Mouse (Mus musculus) C2C12 (cell line): ENCODE data around the gene Lrrk2. TPM values are rescaled to one million over a fixed set of nuclear protein-coding genes. Genes with fewer than 3 reads are reported as not detected.

Experiments used
- H3K27me3 ChIP-seq: one replicate; pipeline ENCODE4 v1.6.1; 2011; ENCODE audit not compliant: control insufficient read depth, insufficient read depth, insufficient read length
- H3K36me3 ChIP-seq: one replicate; pipeline ENCODE4 v1.6.1; 2011; ENCODE audit not compliant: control insufficient read depth, insufficient read depth
- H3K4me3 ChIP-seq: one replicate; pipeline ENCODE4 v1.5.1; 2011; ENCODE audit warnings: mild to moderate bottlenecking, control low read depth; ENCODE audit not compliant: poor library complexity, insufficient read depth, severe bottlenecking
- H3K79me2 ChIP-seq: one replicate; pipeline ENCODE4 v1.6.1; 2011; ENCODE audit not compliant: control insufficient read depth, insufficient read depth
- H3K79me3 ChIP-seq: one replicate; pipeline ENCODE4 v1.6.1; 2011; ENCODE audit warnings: low read depth, control low read depth
- H3ac ChIP-seq: one replicate; pipeline ENCODE3; 2011; ENCODE audit warnings: low read depth; ENCODE audit not compliant: control insufficient read depth, insufficient read length
- CEBPB ChIP-seq: IDR thresholded peaks from one replicate; pipeline ENCODE4 v1.6.1; 2011; ENCODE audit warnings: low read depth, mild to moderate bottlenecking, control low read depth, moderate library complexity
- CTCF ChIP-seq: IDR thresholded peaks from one replicate; pipeline ENCODE4 v1.5.1; 2011; ENCODE audit not compliant: control insufficient read depth, insufficient read depth, insufficient read length
- FOSL1 ChIP-seq: IDR thresholded peaks from one replicate; pipeline ENCODE4 v1.8.0; 2011; ENCODE audit warnings: mild to moderate bottlenecking, low read length; ENCODE audit not compliant: poor library complexity, insufficient read depth, severe bottlenecking
- MAX ChIP-seq: IDR thresholded peaks from one replicate; pipeline ENCODE4 v1.6.1; 2011; ENCODE audit warnings: mild to moderate bottlenecking, control low read depth
- MYOD1 ChIP-seq: IDR thresholded peaks from one replicate; pipeline ENCODE4 v1.6.1; 2011; ENCODE audit warnings: low read depth; ENCODE audit not compliant: control insufficient read depth, insufficient read length
- MYOG ChIP-seq: IDR thresholded peaks from one replicate; pipeline ENCODE4 v1.6.1; 2011; ENCODE audit not compliant: control insufficient read depth, insufficient read length; ENCODE audit errors: extremely low read depth
- USF1 ChIP-seq: IDR thresholded peaks from one replicate; pipeline ENCODE4 v1.6.1; 2011; ENCODE audit warnings: low read depth, mild to moderate bottlenecking, control low read depth, moderate library complexity
- polyA plus RNA-seq: library from polyadenylated mRNA; unstranded; fragments of >200 nt; fragmentation: generic; extraction: Trizol; gene quantifications from one replicate; pipeline ENCODE4 v1.2.1, GENCODE M21; 2012; ENCODE audit warnings: missing spikeins

The Lrrk2 gene
- polyA plus RNA-seq, 1 experiment: 8.3 TPM

- peaks cover 65% of the 10 kb centered on the region for H3K36me3 ChIP-seq
- H3K27me3 ChIP-seq: no peaks in the 10 kb centered on the region
- no peak overlapping the region for H3K4me3 ChIP-seq
- H3K79me2 ChIP-seq: no peaks in the 10 kb centered on the region
- H3ac ChIP-seq: no peak overlapping the region
- no peaks in the 10 kb centered on the region for H3K79me3 ChIP-seq
- TF ChIP-seq CTCF (no peak), CEBPB (no peak), FOSL1 (no peak), MYOG (no peak)
These were observed 62.4 kb downstream of the Lrrk2 start for GRCm38 (mm10) chr15:91735216-91735922.

GRCm38 (mm10) chr15:91736791-91737533 lies 64.0 kb downstream of the Lrrk2 start:
- Histone ChIP-seq H3K27me3 (no peaks in the 10 kb centered on the region), H3ac (no peak overlapping the region), H3K36me3 (peaks cover 59% of the 10 kb centered on the region), H3K4me3 (no peak overlapping the region), H3K79me3 (no peaks in the 10 kb centered on the region), H3K79me2 (no peaks in the 10 kb centered on the region)
- TF ChIP-seq USF1 (no peak), MYOD1 (no peak), FOSL1 (no peak), MYOG (no peak), CTCF (peak; percentile 53), CEBPB (no peak), MAX (no peak)

DNA sequence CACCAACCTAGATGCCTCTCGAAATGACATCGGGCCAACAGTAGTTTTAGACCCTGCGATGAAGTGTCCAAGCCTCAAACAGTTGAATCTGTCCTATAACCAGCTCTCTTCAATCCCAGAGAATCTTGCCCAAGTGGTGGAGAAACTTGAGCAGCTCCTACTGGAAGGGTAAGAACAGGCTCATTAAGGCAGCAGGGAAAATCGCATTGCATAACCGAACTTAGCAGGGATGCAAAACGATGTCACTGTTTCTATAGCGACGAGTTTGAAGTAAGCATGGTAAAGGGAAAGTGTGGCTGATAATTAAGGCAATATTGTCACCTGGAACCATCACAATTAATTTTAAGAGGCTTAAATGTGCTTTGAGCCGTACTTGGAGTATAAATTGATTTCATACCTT lies 65.8 kb downstream of the Lrrk2 start:
- Histone ChIP-seq H3K79me3 (no peaks in the 10 kb centered on the region), H3ac (no peak overlapping the region), H3K79me2 (no peaks in the 10 kb centered on the region), H3K36me3 (peaks cover 56% of the 10 kb centered on the region), H3K4me3 (no peak overlapping the region), H3K27me3 (no peaks in the 10 kb centered on the region)
- TF ChIP-seq CTCF: no peak
- TF ChIP-seq USF1: no peak
- no peak for TF ChIP-seq FOSL1
- TF ChIP-seq MYOG: no peak
- no peak for TF ChIP-seq MAX
- TF ChIP-seq MYOD1: no peak
- TF ChIP-seq CEBPB: no peak

DNA sequence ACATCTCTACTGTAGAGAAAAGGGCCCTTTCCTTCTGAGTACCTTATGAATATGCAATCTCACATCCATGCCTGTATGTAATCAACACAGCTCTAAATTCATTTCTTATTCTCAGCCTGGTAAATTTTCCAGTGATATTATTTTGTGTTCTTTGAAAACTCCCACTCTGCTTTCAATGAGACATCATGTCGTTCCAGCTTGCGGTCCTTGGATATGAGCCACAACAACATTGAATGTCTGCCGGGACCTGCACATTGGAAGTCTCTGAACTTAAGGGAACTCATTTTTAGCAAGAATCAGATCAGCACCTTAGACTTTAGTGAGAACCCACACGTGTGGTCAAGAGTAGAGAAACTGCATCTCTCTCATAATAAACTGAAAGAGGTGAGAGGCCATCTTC lies 72.5 kb downstream of the Lrrk2 start:
- TF ChIP-seq CTCF (no peak), USF1 (no peak), MYOD1 (no peak), MAX (no peak), MYOG (no peak), FOSL1 (no peak), CEBPB (no peak)
- H3K79me2 ChIP-seq: no peaks in the 10 kb centered on the region
- H3K79me3 ChIP-seq: no peaks in the 10 kb centered on the region
- no peak overlapping the region for H3ac ChIP-seq
- no peak overlapping the region for H3K4me3 ChIP-seq
- H3K36me3 ChIP-seq: peaks cover 35% of the 10 kb centered on the region
- H3K27me3 ChIP-seq: no peaks in the 10 kb centered on the region

GRCm38 (mm10) chr15:91752111-91752510 lies 79.1 kb downstream of the Lrrk2 start:
- H3K79me3 ChIP-seq: no peaks in the 10 kb centered on the region
- TF ChIP-seq CTCF (peak; percentile 46), MAX (no peak)
- no peak overlapping the region for H3K4me3 ChIP-seq
- H3K79me2 ChIP-seq: no peaks in the 10 kb centered on the region
- H3K36me3 ChIP-seq: peaks cover 40% of the 10 kb centered on the region
- no peaks in the 10 kb centered on the region for H3K27me3 ChIP-seq
- no peak overlapping the region for H3ac ChIP-seq
